Comparison of ENCODE assay signal across 31 mouse cellular contexts in genomic region chr8:45258421-45258820, GRCm38 (mm10). TPM values are rescaled to one million over a fixed set of nuclear protein-coding genes. Genes with fewer than 3 reads are reported as not detected.
DNase-seq lines count a peak whose midpoint lies in the region; ATAC-seq and TF ChIP-seq lines count a peak whose summit lies in the region.
"Had no signal": no experiment of that assay in that cellular context is flagged by ENCODE, and none has a peak within 500 bp of the region (broad histone marks: within the 10 kb centered on the region; RNA-seq: fewer than 3 reads in every experiment).

No protein-coding gene starts in this region.

- peak; percentile 89 for ATAC-seq in Patski
- ATAC-seq in hindbrain, embryonic 14.5 days (ENCODE audit: low FRiP score), result no peak
- ATAC-seq: activated CD4-positive, CD25-positive, alpha-beta regulatory T cell, adult 4 months; forebrain, embryonic 14.5 days; forebrain, embryonic 16.5 days had no signal

- H3K9me3 ChIP-seq in hindbrain, embryonic 14.5 days (ENCODE audit: control insufficient read depth, low read length), result no peaks in the 10 kb centered on the region
- H3K9me3 ChIP-seq: embryonic facial prominence, embryonic 10.5 days; embryonic facial prominence, embryonic 12.5 days; forebrain, embryonic 10.5 days; forebrain, embryonic 12.5 days had no signal

- no peaks in the 10 kb centered on the region for H3K79me2 ChIP-seq in myocyte (ENCODE audit: control insufficient read depth, insufficient read depth)

- 72% methylated on average over 8 of the region's 8 CpGs for WGBS in thymus, adult 2 months
- WGBS in hindbrain, embryonic 14.5 days, result 76% methylated on average over 8 of the region's 8 CpGs

- no peaks in the 10 kb centered on the region for H3K4me1 ChIP-seq in thymus, adult 2 months (replicated peaks; ENCODE audit: control insufficient read depth, insufficient read depth, low read length)
- H3K4me1 ChIP-seq in hindbrain, embryonic 14.5 days (replicated peaks; ENCODE audit: control insufficient read depth, insufficient read depth, low read length), result no peaks in the 10 kb centered on the region
- H3K4me1 ChIP-seq: embryonic facial prominence, embryonic 10.5 days; embryonic facial prominence, embryonic 12.5 days; forebrain, embryonic 10.5 days; forebrain, embryonic 12.5 days had no signal

- no peaks in the 10 kb centered on the region for H3K36me3 ChIP-seq in myocyte (ENCODE audit: control insufficient read depth, insufficient read depth)
- H3K36me3 ChIP-seq in thymus, adult 2 months (ENCODE audit: control insufficient read depth, insufficient read depth, low read length), result no peaks in the 10 kb centered on the region
- H3K36me3 ChIP-seq in hindbrain, embryonic 14.5 days (replicated peaks; ENCODE audit: control insufficient read depth, insufficient read depth), result no peaks in the 10 kb centered on the region
- H3K36me3 ChIP-seq: embryonic facial prominence, embryonic 10.5 days; embryonic facial prominence, embryonic 12.5 days; forebrain, embryonic 10.5 days; forebrain, embryonic 12.5 days had no signal

- CTCF ChIA-PET in Patski (lab: Charles Lee), result no interaction called here

- H3K9ac ChIP-seq in hindbrain, embryonic 14.5 days, result no peak overlapping the region
- H3K9ac ChIP-seq: embryonic facial prominence, embryonic 12.5 days; forebrain, embryonic 12.5 days had no signal

- H3ac ChIP-seq in myocyte (ENCODE audit: control insufficient read depth, insufficient read length), result no peak overlapping the region

- peaks cover 8% of the 10 kb centered on the region for H3K27me3 ChIP-seq in Patski
- H3K27me3 ChIP-seq in myocyte (ENCODE audit: control insufficient read depth, insufficient read depth, insufficient read length), result no peaks in the 10 kb centered on the region
- H3K27me3 ChIP-seq in thymus, adult 2 months (ENCODE audit: control insufficient read depth, insufficient read depth, low read length), result no peaks in the 10 kb centered on the region
- no peaks in the 10 kb centered on the region for H3K27me3 ChIP-seq in hindbrain, embryonic 14.5 days (ENCODE audit: control insufficient read depth, insufficient read depth, low read length)
- H3K27me3 ChIP-seq: embryonic facial prominence, embryonic 12.5 days; forebrain, embryonic 12.5 days had no signal

- no peak for TF ChIP-seq POLR2A in myocyte (IDR thresholded peaks at IDR 0.05; ENCODE audit: insufficient read length, low read depth)
- TF ChIP-seq POLR2A in thymus, adult 2 months (IDR thresholded peaks at IDR 0.05; ENCODE audit: control insufficient read depth, extremely low read depth, insufficient read depth, low read length, poor library complexity), result no peak

- no peak for TF ChIP-seq CTCF in Patski (IDR thresholded peaks at IDR 0.05)
- no peak for TF ChIP-seq CTCF in thymus, adult 2 months (IDR thresholded peaks at IDR 0.05; ENCODE audit: borderline replicate concordance, control insufficient read depth, extremely low read depth, insufficient read depth, low read length, poor library complexity)

- DNase-seq in 3T3-L1 (ENCODE audit: low read depth, low spot score), result peak; percentile 49
- DNase-seq in Muller cell, postnatal 12 days (ENCODE audit: inconsistent ontology term), result peak; percentile 69
- peak; percentile 24 for DNase-seq in Patski (ENCODE audit: low read depth, low spot score)
- no peak for DNase-seq in thymus, adult 2 months
- no peak for DNase-seq in adrenal gland, adult 2 months
- DNase-seq in heart, adult 18-20 months, result no peak
- no peak for DNase-seq in hindbrain, embryonic 14.5 days (ENCODE audit: low spot score)
- DNase-seq: adrenal gland, postnatal 10 days; adrenal gland, postnatal 25 days; B cell, adult 2 months; cerebellum, adult 11 months; cerebellum, adult 18-20 months; cerebellum, adult 8-10 months; cerebellum, postnatal 10 days; cerebellum, postnatal 25 days had no signal

- H3K4me3 ChIP-seq in myocyte, result no peak overlapping the region
- H3K4me3 ChIP-seq in thymus, adult 2 months (ENCODE audit: control insufficient read depth, insufficient read depth, low read length), result no peak overlapping the region
- H3K4me3 ChIP-seq in hindbrain, embryonic 14.5 days (replicated peaks; ENCODE audit: low read length), result no peak overlapping the region
- H3K4me3 ChIP-seq: embryonic facial prominence, embryonic 10.5 days; embryonic facial prominence, embryonic 12.5 days; erythroblast, embryonic 14.5 days; forebrain, embryonic 10.5 days; forebrain, embryonic 12.5 days had no signal

- POLR2A ChIA-PET in Patski (lab: Charles Lee), result no interaction called here

- in situ Hi-C loops in Patski (cut with MboI; ENCODE audit: low pct_unique_long_range_greater_than_20kb), result no loop called here

- H3K27ac ChIP-seq in thymus, adult 2 months (ENCODE audit: control insufficient read depth, insufficient read depth, low read length), result no peak overlapping the region
- H3K27ac ChIP-seq in hindbrain, embryonic 14.5 days, result no peak overlapping the region
- H3K27ac ChIP-seq: embryonic facial prominence, embryonic 10.5 days; embryonic facial prominence, embryonic 12.5 days; forebrain, embryonic 10.5 days; forebrain, embryonic 12.5 days had no signal

- H3K4me2 ChIP-seq in myocyte (ENCODE audit: low read depth), result peak overlapping the region; percentile 27
- H3K4me2 ChIP-seq in hindbrain, embryonic 14.5 days (replicated peaks), result no peak overlapping the region
- H3K4me2 ChIP-seq: embryonic facial prominence, embryonic 12.5 days; forebrain, embryonic 12.5 days had no signal

TF ChIP-seq in myocyte, 11 proteins besides CTCF, POLR2A, EP300 and RAD21:
- TF ChIP-seq TCF3 (IDR thresholded peaks at IDR 0.05; ENCODE audit: insufficient read length, low read depth), result no peak
- no peak for TF ChIP-seq MYOD1 (IDR thresholded peaks at IDR 0.05; ENCODE audit: control insufficient read depth in 1 of 3, insufficient read length in 2 of 3, low read depth in 2 of 3)
- no peak for TF ChIP-seq SRF (IDR thresholded peaks at IDR 0.05; ENCODE audit: control insufficient read depth, insufficient read length, low read depth)
- TF ChIP-seq MYOG (IDR thresholded peaks at IDR 0.05; ENCODE audit: control insufficient read depth in 1 of 3, insufficient read depth in 1 of 3, insufficient read length in 2 of 3, low read depth in 2 of 3), result no peak
- no peak for TF ChIP-seq CEBPB (IDR thresholded peaks at IDR 0.05; ENCODE audit: insufficient read depth, poor library complexity, severe bottlenecking)
- TF ChIP-seq TCF12 (IDR thresholded peaks at IDR 0.05; ENCODE audit: insufficient read depth, poor library complexity, severe bottlenecking), result no peak

RNA-seq across cellular contexts. Expression of gene F11, which starts 3.4 kb away (rescaled TPM):
- polyA plus RNA-seq in Patski (2021) (not detected), myocyte (2012; fragmentation: generic; extraction: Trizol) (not detected)
- polyA plus RNA-seq in thymus, adult 2 months (2012; rRNA removed), result 0.26 TPM in 1 of 2 replicates, not detected in the other
- total RNA-seq in adrenal gland, adult 2 months (2021), result not detected
- polyA plus RNA-seq in adrenal gland, adult 2 months (2012; rRNA removed), result not detected in 2 replicates
- total RNA-seq in heart, adult 18-20 months (2021), result not detected
- not detected in 2 replicates for polyA plus RNA-seq in hindbrain, embryonic 14.5 days (2014; fragmentation: Nextera tagmentation; extraction: Ambion mirVana)
- total RNA-seq: adrenal gland, adult 18-20 months; adrenal gland, postnatal 25 days; ES-E14; MEL had no signal
- polyA plus RNA-seq: activated CD4-positive, CD25-positive, alpha-beta regulatory T cell, adult 4 months; brain, embryonic 14.5 days; cortical plate, adult 2 months; embryonic facial prominence, embryonic 10.5 days; embryonic facial prominence, embryonic 12.5 days; embryonic facial prominence, embryonic 14.5 days; forebrain, embryonic 10.5 days; forebrain, embryonic 12.5 days; forebrain, embryonic 14.5 days; forebrain, embryonic 16.5 days; frontal cortex, adult 2 months had no signal

RNA-seq across cellular contexts. Expression of gene Klkb1, which starts 36.2 kb away (rescaled TPM):
- polyA plus RNA-seq in Patski (2021) (not detected), myocyte (2012; fragmentation: generic; extraction: Trizol) (not detected)
- polyA plus RNA-seq in thymus, adult 2 months (2012; rRNA removed), result 0.10 TPM in 1 of 2 replicates, not detected in the other
- total RNA-seq in adrenal gland, adult 2 months (2021), result under 1 TPM in 1 of 2 experiments, not detected in 1; 0.14 TPM
- polyA plus RNA-seq in adrenal gland, adult 2 months (2012; rRNA removed), result 0.04 TPM in 1 of 2 replicates, not detected in the other
- total RNA-seq in heart, adult 18-20 months (2021), result not detected
- not detected in 2 replicates for polyA plus RNA-seq in hindbrain, embryonic 14.5 days (2014; fragmentation: Nextera tagmentation; extraction: Ambion mirVana)
- total RNA-seq: adrenal gland, adult 18-20 months; adrenal gland, postnatal 25 days; ES-E14; MEL had no signal
- polyA plus RNA-seq: embryonic facial prominence, embryonic 10.5 days; erythroblast, embryonic 14.5 days; forebrain, embryonic 14.5 days; forebrain, embryonic 16.5 days had no signal

RNA-seq across cellular contexts. Expression of gene Gm45753, which starts 49.8 kb away (rescaled TPM):
- polyA plus RNA-seq in Patski (2021) (0.03 TPM), myocyte (2012; fragmentation: generic; extraction: Trizol) (not detected)
- 0.05 TPM in 1 of 2 replicates, not detected in the other for polyA plus RNA-seq in thymus, adult 2 months (2012; rRNA removed)
- total RNA-seq in adrenal gland, adult 2 months (2021), result under 1 TPM in 1 of 2 experiments, not detected in 1; 0.29 TPM
- not detected in 2 replicates for polyA plus RNA-seq in adrenal gland, adult 2 months (2012; rRNA removed)
- not detected for total RNA-seq in heart, adult 18-20 months (2021)
- polyA plus RNA-seq in hindbrain, embryonic 14.5 days (2014; fragmentation: Nextera tagmentation; extraction: Ambion mirVana), result not detected in 2 replicates
- total RNA-seq: adrenal gland, adult 18-20 months; adrenal gland, postnatal 25 days; ES-E14; MEL had no signal
- polyA plus RNA-seq: activated CD4-positive, CD25-positive, alpha-beta regulatory T cell, adult 4 months; brain, embryonic 14.5 days; cortical plate, adult 2 months; embryonic facial prominence, embryonic 12.5 days; embryonic facial prominence, embryonic 14.5 days; erythroblast, embryonic 14.5 days; forebrain, embryonic 10.5 days; forebrain, embryonic 12.5 days; forebrain, embryonic 14.5 days; forebrain, embryonic 16.5 days; frontal cortex, adult 2 months had no signal

Comparison
In these comparisons a context has a peak if more than half of its experiments do, and no peak if none do; other contexts are left out.
1. DNase-seq: peak in 3T3-L1 (single experiment), Muller cell, postnatal 12 days (single experiment) and Patski (single experiment); none in thymus, adult 2 months (single experiment), adrenal gland, adult 2 months (single experiment), heart, adult 18-20 months (0 of 2) and hindbrain, embryonic 14.5 days (single experiment).